Mouse (Mus musculus): ENCODE results near the gene Gm6525. TPM values are rescaled to one million over a fixed set of nuclear protein-coding genes. Genes with fewer than 3 reads are reported as not detected.
A peak's percentile ranks its signal among the peaks of the same experiment; 100 is the strongest.

Gm6525 gene
- polyA plus RNA-seq, 1 experiment from 2014 or later: 1.5 TPM

GRCm38 (mm10) chr3:84217118-84217960 lies 43.4 kb downstream of the Gm6525 start:
- H3K4me3 ChIP-seq (replicated peaks): peak overlapping the region; percentile 25; the same call in 1 of the 2 replicates

GRCm38 (mm10) chr3:84217961-84218351 lies 44.1 kb downstream of the Gm6525 start:
- 18% methylated on average over 4 of the region's 4 CpGs for WGBS
- H3K27ac ChIP-seq: peak overlapping the region; percentile 14
- H3K27me3 ChIP-seq: no peaks in the 10 kb centered on the region
- no peaks in the 10 kb centered on the region for H3K36me3 ChIP-seq (replicated peaks)
- no peak for ATAC-seq (ENCODE audit: low FRiP score)
- peaks cover 69% of the 10 kb centered on the region for H3K4me1 ChIP-seq
- peak overlapping the region; percentile 73 for H3K4me2 ChIP-seq
- no peaks in the 10 kb centered on the region for H3K9me3 ChIP-seq
- H3K4me3 ChIP-seq (replicated peaks): peak overlapping the region; percentile 25
- peak overlapping the region; percentile 43; the same call in 1 of the 2 replicates for H3K9ac ChIP-seq

More at GRCm38 (mm10) chr3:84217118-84217960, 43.4 kb downstream of the Gm6525 start:
- peak overlapping the region; percentile 73 for H3K4me2 ChIP-seq
- no peaks in the 10 kb centered on the region for H3K27me3 ChIP-seq
- H3K27ac ChIP-seq: peak overlapping the region; percentile 19
- H3K9me3 ChIP-seq: no peaks in the 10 kb centered on the region
- no peak for ATAC-seq (ENCODE audit: low FRiP score)
- H3K36me3 ChIP-seq (replicated peaks): no peaks in the 10 kb centered on the region
- H3K9ac ChIP-seq: peak overlapping the region; percentile 43; the same call in 1 of the 2 replicates
- 42% methylated on average over 12 of the region's 12 CpGs for WGBS
- peaks cover 73% of the 10 kb centered on the region for H3K4me1 ChIP-seq

GRCm38 (mm10) chr3:84218498-84218897 lies 44.6 kb downstream of the Gm6525 start:
- no peaks in the 10 kb centered on the region for H3K9me3 ChIP-seq
- peak overlapping the region; percentile 73 for H3K4me2 ChIP-seq
- WGBS: 47% methylated on average over 2 of the region's 2 CpGs
- H3K27me3 ChIP-seq: no peaks in the 10 kb centered on the region
- no peak for ATAC-seq (ENCODE audit: low FRiP score)
- no peaks in the 10 kb centered on the region for H3K36me3 ChIP-seq (replicated peaks)
- peaks cover 69% of the 10 kb centered on the region for H3K4me1 ChIP-seq
- H3K9ac ChIP-seq: peak overlapping the region; percentile 43; the same call in 1 of the 2 replicates
- H3K4me3 ChIP-seq (replicated peaks): peak overlapping the region; percentile 25
- H3K27ac ChIP-seq: peak overlapping the region; percentile 14; the same call in 1 of the 2 replicates

- H3K4me3 ChIP-seq (replicated peaks): peak overlapping the region; percentile 57
- H3K4me2 ChIP-seq: peak overlapping the region; percentile 73
- no peaks in the 10 kb centered on the region for H3K9me3 ChIP-seq
- H3K27ac ChIP-seq: peak overlapping the region; percentile 90
- no peaks in the 10 kb centered on the region for H3K27me3 ChIP-seq
- WGBS: 5% methylated on average over 2 of the region's 2 CpGs
- peak overlapping the region; percentile 76 for H3K9ac ChIP-seq
- no peak for ATAC-seq (ENCODE audit: low FRiP score)
- H3K36me3 ChIP-seq (replicated peaks): no peaks in the 10 kb centered on the region
- H3K4me1 ChIP-seq: peaks cover 66% of the 10 kb centered on the region
These were observed 45.3 kb downstream of the Gm6525 start for GRCm38 (mm10) chr3:84219166-84219710.

GRCm38 (mm10) chr3:84219720-84220273 lies 45.9 kb downstream of the Gm6525 start:
- Histone ChIP-seq H3K36me3 (replicated peaks) (no peaks in the 10 kb centered on the region), H3K4me2 (peak overlapping the region; percentile 73), H3K27me3 (no peaks in the 10 kb centered on the region), H3K9me3 (no peaks in the 10 kb centered on the region), H3K4me1 (peaks cover 60% of the 10 kb centered on the region), H3K9ac (peak overlapping the region; percentile 76), H3K27ac (peak overlapping the region; percentile 90), H3K4me3 (replicated peaks) (peak overlapping the region; percentile 57)
- ATAC-seq (ENCODE audit: low FRiP score): peak; percentile 78
- under 1% methylated on average over 9 of the region's 9 CpGs for WGBS

GRCm38 (mm10) chr3:84220326-84220725 lies 46.4 kb downstream of the Gm6525 start:
- Histone ChIP-seq H3K4me2 (peak overlapping the region; percentile 73), H3K9me3 (no peaks in the 10 kb centered on the region), H3K9ac (peak overlapping the region; percentile 76), H3K27me3 (no peaks in the 10 kb centered on the region), H3K4me3 (replicated peaks) (peak overlapping the region; percentile 57), H3K27ac (peak overlapping the region; percentile 90), H3K36me3 (replicated peaks) (no peaks in the 10 kb centered on the region), H3K4me1 (peaks cover 55% of the 10 kb centered on the region)
- ATAC-seq (ENCODE audit: low FRiP score): peak; percentile 39; the same call in 1 of the 2 replicates
- WGBS: under 1% methylated on average over 9 of the region's 9 CpGs

- Histone ChIP-seq H3K4me2 (peak overlapping the region; percentile 73), H3K27me3 (no peaks in the 10 kb centered on the region), H3K27ac (peak overlapping the region; percentile 90), H3K36me3 (replicated peaks) (no peaks in the 10 kb centered on the region), H3K9ac (peak overlapping the region; percentile 76), H3K4me1 (peaks cover 51% of the 10 kb centered on the region), H3K9me3 (no peaks in the 10 kb centered on the region), H3K4me3 (replicated peaks) (peak overlapping the region; percentile 57)
- under 1% methylated on average over 11 of the region's 11 CpGs for WGBS
- ATAC-seq (ENCODE audit: low FRiP score): peak; percentile 79
These were observed 46.8 kb downstream of the Gm6525 start for GRCm38 (mm10) chr3:84220748-84221147.

Other genes with a start within 250 kb of the Gm6525 start
- gene Tmem131l, start 133.9 kb upstream of the Gm6525 start, polyA plus RNA-seq (2016; fragmentation: Nextera tagmentation; extraction: Ambion mirVana): 116 and 130 TPM in 2 replicates
- gene Mnd1, start 18.3 kb upstream of the Gm6525 start, polyA plus RNA-seq (2016; fragmentation: Nextera tagmentation; extraction: Ambion mirVana): 8.5 and 10.5 TPM in 2 replicates
- 107 and 110 TPM in 2 replicates for gene Trim2, start 132.8 kb downstream of the Gm6525 start, polyA plus RNA-seq (2016; fragmentation: Nextera tagmentation; extraction: Ambion mirVana)